Mouse (Mus musculus): ENCODE measurements at regions not wholly inside any gene's neighbourhood (a gene's known extent, or its start where the extent isn't known, plus 50 kb on each side); places are given as distances from the start of the nearest gene placed in this dataset.
A peak's percentile ranks its signal among the peaks of the same experiment; 100 is the strongest.

- no peaks in the 10 kb centered on the region for H3K9me3 ChIP-seq (replicated peaks; ENCODE audit: insufficient read depth, low read length)
- TF ChIP-seq ETS1 (IDR thresholded peaks at IDR 0.05; ENCODE audit: low read depth, low read length) = no peak
- no peak for TF ChIP-seq CHD1 (IDR thresholded peaks at IDR 0.05; ENCODE audit: low read depth, low read length)
- no peak for TF ChIP-seq MYB (IDR thresholded peaks at IDR 0.05; ENCODE audit: low read depth, low read length)
- no peak for TF ChIP-seq MAZ (IDR thresholded peaks at IDR 0.05; ENCODE audit: low read depth, low read length)
- no peak for TF ChIP-seq MEF2A (IDR thresholded peaks at IDR 0.05; ENCODE audit: extremely low read depth, insufficient replicate concordance, low read depth, low read length, poor library complexity, severe bottlenecking)
- TF ChIP-seq SMC3 (IDR thresholded peaks at IDR 0.05; ENCODE audit: low read depth, low read length) = no peak
- no peak for TF ChIP-seq CHD2 (IDR thresholded peaks at IDR 0.05; ENCODE audit: low read length)
- TF ChIP-seq TCF12 (IDR thresholded peaks at IDR 0.05; ENCODE audit: low read depth, low read length) = no peak
- TF ChIP-seq NELFE (IDR thresholded peaks at IDR 0.05; ENCODE audit: low read depth, low read length) = no peak
- no peak for TF ChIP-seq GATA1 (IDR thresholded peaks at IDR 0.05; ENCODE audit: low read depth, low read length)
- TF ChIP-seq RAD21 (IDR thresholded peaks at IDR 0.05; ENCODE audit: low read depth, low read length) = no peak
- no peak for TF ChIP-seq POLR2A (IDR thresholded peaks at IDR 0.05; ENCODE audit: control insufficient read depth in 1 of 2, insufficient read depth in 1 of 2, low read depth in 1 of 2, low read length in 2 of 2, poor library complexity in 1 of 2)
- TF ChIP-seq USF1 (IDR thresholded peaks at IDR 0.05; ENCODE audit: low read depth, low read length) = no peak
- no peak for TF ChIP-seq MAX (IDR thresholded peaks at IDR 0.05; ENCODE audit: low read length)
- TF ChIP-seq POLR2AphosphoS2 (IDR thresholded peaks at IDR 0.05; ENCODE audit: low read length) = no peak
- TF ChIP-seq BHLHE40 (IDR thresholded peaks at IDR 0.05; ENCODE audit: borderline replicate concordance, low read depth, low read length) = no peak
- no peak for TF ChIP-seq JUND (IDR thresholded peaks at IDR 0.05; ENCODE audit: low read depth, low read length)
- no peak for TF ChIP-seq ZMIZ1 (IDR thresholded peaks at IDR 0.05; ENCODE audit: low read depth, low read length)
- no peak for TF ChIP-seq EP300 (IDR thresholded peaks at IDR 0.05; ENCODE audit: low read depth in 1 of 2, low read length in 2 of 2)
- no peak for TF ChIP-seq GABPA (IDR thresholded peaks at IDR 0.05; ENCODE audit: low read depth, low read length)
Observed at GRCm38 (mm10) chr8:101668921-101669320, 1116.5 kb downstream of the Cdh11 start.

GRCm38 (mm10) chr8:101662874-101663273 lies 1122.6 kb downstream of the Cdh11 start:
- no peaks in the 10 kb centered on the region for H3K27me3 ChIP-seq (ENCODE audit: control insufficient read depth in 1 of 2, insufficient read depth in 2 of 2, low read length in 2 of 2)
- H3K79me2 ChIP-seq (ENCODE audit: control insufficient read depth, insufficient read depth, low read length, poor library complexity) = no peaks in the 10 kb centered on the region
- peaks cover 0 to 11% of the 10 kb centered on the region in 2 experiments; a peak in 2 of 4 replicates for H3K4me1 ChIP-seq (ENCODE audit: control insufficient read depth in 1 of 2, insufficient read depth in 2 of 2, low read length in 2 of 2)
- DNase-seq (ENCODE audit: low read depth, low spot score) = peak; percentile 26
- H3K9me3 ChIP-seq (replicated peaks; ENCODE audit: insufficient read depth, low read length) = no peaks in the 10 kb centered on the region
- H3K4me3 ChIP-seq (ENCODE audit: control insufficient read depth in 1 of 2, insufficient read depth in 1 of 2, low read depth in 2 of 2, low read length in 2 of 2) = 0 out of 4 replicates have a peak overlapping the region, but pooled peaks of 1 of the 2 experiments have one; percentile 12
- no peak overlapping the region for H3K9ac ChIP-seq (ENCODE audit: control insufficient read depth, low read depth, low read length, poor library complexity, severe bottlenecking)
- peaks cover 0 to 6% of the 10 kb centered on the region in 2 experiments; a peak in 2 of 4 replicates for H3K36me3 ChIP-seq (ENCODE audit: control insufficient read depth in 1 of 2, insufficient read depth in 2 of 2, low read length in 2 of 2)
- H3K27ac ChIP-seq (ENCODE audit: control insufficient read depth, low read depth, low read length) = no peak overlapping the region
- TF ChIP-seq RAD21 (IDR thresholded peaks at IDR 0.05; ENCODE audit: low read depth, low read length) = no peak
- TF ChIP-seq EP300 (IDR thresholded peaks at IDR 0.05; ENCODE audit: low read depth in 1 of 2, low read length in 2 of 2) = peak; percentile 60 to 62
- TF ChIP-seq NELFE (IDR thresholded peaks at IDR 0.05; ENCODE audit: low read depth, low read length) = no peak
- TF ChIP-seq ELF1 (IDR thresholded peaks at IDR 0.05; ENCODE audit: low read depth, low read length) = no peak
- TF ChIP-seq POLR2A (IDR thresholded peaks at IDR 0.05; ENCODE audit: control insufficient read depth in 1 of 2, insufficient read depth in 1 of 2, low read depth in 1 of 2, low read length in 2 of 2, poor library complexity in 1 of 2) = no peak
- no peak for TF ChIP-seq MAZ (IDR thresholded peaks at IDR 0.05; ENCODE audit: low read depth, low read length)
- TF ChIP-seq USF2 (IDR thresholded peaks at IDR 0.05; ENCODE audit: borderline replicate concordance in 1 of 2, insufficient read depth in 1 of 2, low read depth in 1 of 2, low read length in 2 of 2) = no peak
- TF ChIP-seq ZKSCAN1 (IDR thresholded peaks at IDR 0.05; ENCODE audit: low read depth, low read length) = no peak
- TF ChIP-seq GABPA (IDR thresholded peaks at IDR 0.05; ENCODE audit: low read depth, low read length) = no peak
- no peak for TF ChIP-seq JUND (IDR thresholded peaks at IDR 0.05; ENCODE audit: low read depth, low read length)
- no peak for TF ChIP-seq RCOR1 (IDR thresholded peaks at IDR 0.05; ENCODE audit: low read depth, low read length)
- no peak for TF ChIP-seq MEF2A (IDR thresholded peaks at IDR 0.05; ENCODE audit: extremely low read depth, insufficient replicate concordance, low read depth, low read length, poor library complexity, severe bottlenecking)
- TF ChIP-seq TCF12 (IDR thresholded peaks at IDR 0.05; ENCODE audit: low read depth, low read length) = peak; percentile 52
- no peak for TF ChIP-seq HCFC1 (IDR thresholded peaks at IDR 0.05; ENCODE audit: low read depth, low read length)
- TF ChIP-seq TBP (IDR thresholded peaks at IDR 0.05; ENCODE audit: low read depth, low read length) = no peak
- peak; percentile 44; the same call in 1 of the 2 replicates for TF ChIP-seq GATA1 (IDR thresholded peaks at IDR 0.05; ENCODE audit: low read depth, low read length)
- no peak for TF ChIP-seq ZMIZ1 (IDR thresholded peaks at IDR 0.05; ENCODE audit: low read depth, low read length)
- TF ChIP-seq MXI1 (IDR thresholded peaks at IDR 0.05; ENCODE audit: low read depth, low read length) = no peak
- peak; percentile 50 for TF ChIP-seq ETS1 (IDR thresholded peaks at IDR 0.05; ENCODE audit: low read depth, low read length)
- TF ChIP-seq TAL1 (IDR thresholded peaks at IDR 0.05; ENCODE audit: low read length) = no peak
- TF ChIP-seq MAFK (IDR thresholded peaks at IDR 0.05; ENCODE audit: borderline replicate concordance, low read depth, low read length) = no peak
- no peak for TF ChIP-seq E2F4 (IDR thresholded peaks at IDR 0.05; ENCODE audit: borderline replicate concordance, low read depth, low read length)

More at GRCm38 (mm10) chr8:101668921-101669320, 1116.5 kb downstream of the Cdh11 start:
- H3K27me3 ChIP-seq (ENCODE audit: control insufficient read depth in 1 of 2, insufficient read depth in 2 of 2, low read length in 2 of 2) = no peaks in the 10 kb centered on the region
- no peak overlapping the region for H3K9ac ChIP-seq (ENCODE audit: control insufficient read depth, low read depth, low read length, poor library complexity, severe bottlenecking)
- no peaks in the 10 kb centered on the region for H3K36me3 ChIP-seq (ENCODE audit: control insufficient read depth in 1 of 2, insufficient read depth in 2 of 2, low read length in 2 of 2)
- no peak for DNase-seq (ENCODE audit: low read depth, low spot score)
- H3K79me2 ChIP-seq (ENCODE audit: control insufficient read depth, insufficient read depth, low read length, poor library complexity) = no peaks in the 10 kb centered on the region
- H3K4me1 ChIP-seq (ENCODE audit: control insufficient read depth in 1 of 2, insufficient read depth in 2 of 2, low read length in 2 of 2) = no peaks in the 10 kb centered on the region
- H3K27ac ChIP-seq (ENCODE audit: control insufficient read depth, low read depth, low read length) = no peak overlapping the region
- H3K4me3 ChIP-seq (ENCODE audit: control insufficient read depth in 1 of 2, insufficient read depth in 1 of 2, low read depth in 2 of 2, low read length in 2 of 2) = no peak overlapping the region
